Mouse (Mus musculus) megakaryocyte progenitor cell, adult 5-6 weeks (primary cell): ENCODE measurements around the gene Tiam1. TPM values are rescaled to one million over a fixed set of nuclear protein-coding genes. Genes with fewer than 3 reads are reported as not detected.

Experiments
- ATAC-seq: replicated peaks from 2 replicates; pipeline ENCODE4 v1.8.0; 2016; ENCODE audit warnings: mild to moderate bottlenecking, moderate TSS enrichment, inconsistent platforms; ENCODE audit not compliant: poor library complexity
- total RNA-seq, 2 experiments: library from RNA; stranded (forward) in 1 of 2; stranded (reverse) in 1 of 2; fragments of 157-497, 149-512 nt in 1 of 2; fragments of 200-1000 nt in 1 of 2; gene quantifications; 2 replicates each; pipeline versions ENCODE4 v1.2.3 to v1.2.4; 2015 to 2017

Gene Tiam1
- total RNA-seq, 2 experiments from 2014 or later: 58.4 to 60.8 TPM

DNA sequence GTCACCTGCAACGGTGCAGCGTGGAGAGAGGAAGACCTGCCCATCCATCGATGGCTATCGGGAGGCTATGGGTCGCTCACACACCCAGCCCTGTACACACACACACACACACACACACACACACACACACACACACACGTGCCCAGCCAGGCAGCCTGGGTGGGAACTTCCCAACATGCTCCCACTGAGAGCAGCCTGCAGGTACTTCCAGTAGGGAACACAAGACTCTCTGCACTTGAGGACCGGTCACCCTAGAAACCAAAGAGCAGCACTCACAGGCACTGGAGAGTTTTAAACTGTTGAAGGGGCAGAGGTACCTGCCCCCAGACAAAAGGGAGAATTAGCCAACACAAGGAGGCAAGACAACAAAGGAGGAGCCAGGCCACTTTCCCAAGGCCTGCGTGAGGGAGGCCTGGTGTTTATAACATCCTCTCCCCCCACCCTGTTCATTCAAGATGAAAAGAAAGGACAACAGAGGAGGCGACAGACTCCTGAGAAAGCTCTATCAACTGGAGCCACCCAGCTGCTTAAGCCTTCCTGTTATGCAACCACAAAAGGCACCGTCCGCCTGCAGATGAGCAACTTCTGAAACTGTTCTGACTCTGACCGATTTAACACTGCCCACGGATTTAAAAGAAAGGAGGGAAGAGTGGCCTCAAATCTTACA is 326.9 kb downstream of the Tiam1 start:
- peak; percentile 84 for ATAC-seq

DNA sequence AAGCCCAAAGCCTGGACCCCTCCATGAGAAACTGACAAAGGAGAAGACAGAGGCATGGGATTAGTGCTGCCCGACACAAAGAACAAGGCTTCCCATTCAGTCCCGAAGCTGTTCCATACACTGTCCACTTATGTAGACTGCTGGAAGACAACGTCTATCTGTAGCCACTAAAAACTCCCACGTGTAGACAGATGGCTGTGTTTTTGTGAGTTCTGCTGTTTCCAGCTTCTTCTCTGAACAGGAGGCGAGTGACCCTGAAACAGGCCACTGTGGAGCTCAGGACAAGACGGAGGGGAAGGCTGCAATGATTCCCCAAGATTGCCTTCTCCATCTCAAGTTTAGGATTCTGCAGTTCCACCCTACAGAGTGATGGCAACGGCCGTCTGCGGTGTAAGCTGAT is 330.0 kb downstream of the Tiam1 start:
- ATAC-seq: no peak

DNA sequence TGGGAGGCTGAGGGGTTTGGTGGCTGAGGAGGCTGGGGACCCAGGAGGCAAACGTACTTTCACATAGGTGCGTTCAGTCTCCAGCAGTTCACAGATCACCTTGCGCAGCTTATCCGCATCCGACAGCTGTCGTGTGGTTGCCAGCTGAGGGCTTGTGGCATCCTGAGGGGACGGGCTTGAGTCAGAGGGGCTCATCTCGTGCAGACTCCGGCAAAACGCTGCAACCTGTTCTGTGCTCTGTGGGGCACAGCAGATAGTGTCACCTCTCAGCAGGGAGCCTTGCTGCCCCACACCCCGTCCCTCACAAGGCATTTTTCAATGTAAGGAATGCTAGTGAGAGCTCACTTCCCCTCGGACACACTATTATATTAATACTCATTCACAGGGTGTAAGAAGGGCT is 330.7 kb downstream of the Tiam1 start:
- ATAC-seq: no peak

DNA sequence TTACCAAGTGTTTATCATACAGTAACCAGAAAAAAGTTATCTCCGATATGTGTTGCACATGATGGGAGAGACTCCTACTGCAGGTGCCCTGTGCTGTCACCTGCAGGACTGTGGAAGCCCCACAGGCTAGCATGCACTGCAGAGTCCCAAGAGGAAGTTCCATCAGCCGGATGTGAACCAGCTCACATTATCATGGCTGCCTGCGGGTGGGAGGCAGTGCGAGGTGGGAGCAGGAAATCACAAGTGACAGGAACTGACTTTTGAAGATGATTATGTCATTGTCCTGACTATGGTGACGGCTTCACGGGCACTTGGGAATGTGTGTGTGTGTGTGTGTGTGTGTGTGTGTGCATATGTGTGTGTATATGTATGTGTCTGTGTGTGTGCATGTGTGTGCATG is 333.2 kb downstream of the Tiam1 start:
- ATAC-seq: peak; percentile 51

DNA sequence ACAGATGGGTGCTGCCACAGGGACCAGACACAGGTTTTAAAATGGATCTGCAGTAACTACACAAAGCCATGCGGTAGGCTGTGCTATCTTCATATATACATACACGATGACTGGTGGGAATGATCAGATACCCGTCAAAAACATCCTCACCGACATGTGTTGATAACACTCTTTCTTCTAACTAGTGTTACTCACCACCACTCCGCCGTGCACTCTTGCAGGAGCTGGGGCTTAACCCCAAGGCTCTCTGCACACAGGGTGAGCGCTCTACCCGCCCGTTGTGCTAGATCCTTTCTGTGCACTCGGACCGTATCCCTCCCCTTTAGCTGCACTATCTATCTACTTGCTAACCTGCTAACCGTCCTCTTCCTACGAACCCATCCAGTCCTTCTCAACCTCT is 335.4 kb downstream of the Tiam1 start:
- no peak for ATAC-seq

DNA sequence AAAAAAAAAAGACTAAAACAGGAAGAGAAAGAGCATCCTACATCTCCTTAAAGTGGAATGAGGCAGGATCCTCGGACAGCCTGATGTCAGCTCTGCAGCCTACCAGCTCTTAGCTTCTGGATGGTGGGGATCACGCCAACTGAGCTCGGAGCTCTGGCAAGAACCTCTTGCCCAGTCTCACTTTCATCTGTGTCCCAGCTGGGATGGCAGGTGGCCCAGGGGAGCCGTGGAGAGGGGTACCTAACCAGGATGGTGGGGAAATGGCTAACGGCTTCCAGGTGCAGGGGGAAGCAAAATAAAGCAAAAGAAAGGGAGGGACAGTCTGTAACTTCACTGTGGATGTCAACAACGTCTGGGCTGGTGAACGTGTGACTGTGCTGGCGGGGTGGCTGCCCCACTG is 337.6 kb downstream of the Tiam1 start:
- no peak for ATAC-seq

DNA sequence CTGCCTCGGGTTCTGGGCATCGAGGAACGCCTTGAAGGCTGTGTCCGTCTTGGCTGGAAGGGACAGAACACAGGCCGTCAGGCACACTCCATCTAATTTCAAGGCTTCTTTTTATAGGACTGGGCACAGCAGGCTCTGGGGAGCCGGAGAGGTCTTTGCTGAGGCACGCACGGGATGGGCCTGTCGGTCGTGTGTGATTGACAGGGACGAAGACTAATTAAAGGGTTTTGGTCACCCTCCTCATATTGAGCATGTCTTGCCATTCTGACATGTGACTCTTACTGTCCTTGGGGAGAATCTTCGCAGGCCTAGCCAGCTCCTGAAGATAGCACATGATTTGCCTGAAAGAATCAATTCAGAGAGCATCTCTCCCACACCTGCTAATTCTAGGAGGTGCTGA is 338.4 kb downstream of the Tiam1 start:
- ATAC-seq: no peak

DNA sequence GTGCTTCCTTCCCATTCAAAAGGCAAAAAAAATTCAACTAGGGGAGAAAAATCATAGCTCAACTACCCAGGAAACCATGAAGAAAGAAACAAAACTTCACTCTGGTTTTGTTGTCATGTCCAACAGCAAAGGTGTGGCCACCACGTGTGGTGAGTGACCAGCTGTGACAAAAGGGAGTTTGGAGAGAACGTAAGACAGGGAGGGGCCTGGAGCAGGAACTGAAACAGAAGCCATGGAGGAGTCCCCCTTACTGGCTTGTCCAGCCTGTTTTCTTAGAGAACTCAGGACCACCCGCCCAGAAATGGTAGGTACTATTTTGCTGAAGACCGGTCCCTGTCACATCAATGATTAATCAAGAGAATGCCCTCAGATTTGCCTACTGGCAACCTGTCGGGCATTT is 342.1 kb downstream of the Tiam1 start:
- ATAC-seq: peak; percentile 77

DNA sequence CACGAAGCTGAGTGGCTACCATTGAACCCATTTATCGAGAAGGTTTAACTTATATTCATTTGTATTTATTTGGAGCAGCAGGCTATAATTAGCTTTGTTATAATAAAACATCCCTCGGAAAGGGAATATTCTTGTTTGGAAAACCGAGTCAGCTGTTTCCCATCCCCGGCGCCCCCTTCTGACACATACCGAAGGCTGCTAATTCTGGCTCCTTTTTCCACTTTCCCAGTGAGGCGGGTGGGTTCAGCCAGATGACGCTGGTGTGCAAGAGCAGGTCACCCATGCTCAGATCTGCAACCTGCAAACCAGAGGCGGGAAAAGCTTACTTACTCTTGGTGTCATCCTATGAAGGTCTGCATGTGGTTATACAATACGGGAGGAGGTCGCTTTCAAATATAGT is 343.8 kb downstream of the Tiam1 start:
- ATAC-seq: no peak

DNA sequence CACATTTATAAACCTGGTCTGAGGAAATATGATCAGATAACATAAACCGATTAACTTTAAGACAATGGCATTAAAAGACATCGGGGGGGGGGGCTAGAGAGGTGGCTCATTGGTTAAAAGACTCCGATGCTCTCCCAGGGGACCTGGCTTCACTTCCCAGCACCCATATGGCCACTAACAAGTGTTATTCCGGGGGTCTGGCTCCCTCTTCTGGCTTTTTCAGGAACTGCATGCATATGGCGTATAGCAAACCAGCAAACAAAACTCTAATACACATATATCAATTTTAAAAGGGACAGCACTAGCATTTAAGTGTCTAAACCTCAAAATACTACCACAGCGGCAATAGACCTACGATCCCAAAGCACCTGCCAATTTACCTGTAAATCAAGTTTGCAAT is 347.0 kb downstream of the Tiam1 start:
- 0 out of 2 replicates have a peak, but pooled peaks have one; percentile 36 for ATAC-seq

DNA sequence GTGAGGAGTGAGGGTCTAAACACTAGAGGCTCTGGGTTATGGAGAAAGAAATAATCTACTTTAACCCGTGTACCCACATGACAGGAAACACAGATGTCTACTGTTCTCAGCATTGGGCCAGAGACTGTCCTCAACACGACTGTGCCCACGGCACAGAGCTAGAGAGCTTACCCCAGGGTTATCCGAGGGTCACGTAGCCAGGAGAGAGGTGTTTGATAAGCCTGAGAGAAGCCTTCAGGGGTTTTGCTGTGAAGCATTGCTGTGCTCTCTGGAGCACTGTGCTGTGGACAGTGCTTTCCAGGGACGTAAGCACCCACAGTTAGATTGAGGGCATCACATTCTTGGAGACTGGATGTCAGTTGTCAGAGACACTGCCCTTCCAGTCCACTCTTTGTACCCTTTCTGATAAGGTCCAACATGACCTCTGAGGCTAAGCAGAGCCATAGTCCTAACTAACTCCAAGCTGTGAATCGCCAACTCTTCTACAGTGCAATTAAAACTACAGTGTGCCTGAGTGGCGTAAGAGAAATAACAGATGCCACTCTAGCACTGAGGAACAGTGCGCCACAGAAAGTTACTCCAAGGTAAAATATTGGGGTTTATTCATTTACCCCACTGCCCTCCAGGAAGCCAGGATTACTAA is 353.7 kb downstream of the Tiam1 start:
- no peak for ATAC-seq

DNA sequence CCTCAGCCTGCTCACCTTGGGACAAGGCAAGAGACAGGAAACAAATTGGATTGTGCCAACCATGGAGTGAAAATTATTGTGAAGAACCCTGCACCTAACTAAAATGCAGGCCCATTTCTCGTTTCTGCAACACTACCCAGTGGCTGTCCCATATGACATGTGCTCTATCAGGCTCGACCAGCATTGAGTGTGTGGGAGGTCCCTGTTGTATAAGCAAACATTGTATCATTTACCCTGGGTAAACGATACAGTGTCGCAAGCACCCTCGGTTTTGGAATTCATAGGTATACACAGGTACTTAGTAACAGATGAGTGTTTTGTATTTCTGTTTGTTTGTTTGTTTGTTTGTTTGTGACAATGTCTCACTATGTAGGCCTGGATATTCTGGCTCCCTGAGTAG is 357.8 kb downstream of the Tiam1 start:
- ATAC-seq: no peak

DNA sequence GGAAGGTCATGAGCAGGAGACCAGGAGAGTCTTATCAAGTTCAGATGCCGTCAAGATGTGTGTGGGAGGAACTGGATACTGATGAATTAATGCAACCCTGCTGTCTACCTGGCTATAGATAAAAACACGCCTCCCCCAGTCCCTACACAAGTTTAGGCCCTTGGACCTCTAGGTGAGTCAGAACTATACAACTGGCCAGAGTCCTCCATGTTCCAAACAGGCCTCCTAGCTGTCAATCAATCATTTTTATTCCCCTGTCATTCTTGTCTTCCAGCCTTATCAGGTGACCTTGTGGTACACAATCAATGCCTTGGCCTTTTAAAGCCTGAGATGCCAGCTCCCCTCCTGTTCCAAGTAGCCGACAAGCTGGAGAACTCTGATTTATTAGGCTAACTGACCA is 363.9 kb downstream of the Tiam1 start:
- no peak for ATAC-seq

DNA sequence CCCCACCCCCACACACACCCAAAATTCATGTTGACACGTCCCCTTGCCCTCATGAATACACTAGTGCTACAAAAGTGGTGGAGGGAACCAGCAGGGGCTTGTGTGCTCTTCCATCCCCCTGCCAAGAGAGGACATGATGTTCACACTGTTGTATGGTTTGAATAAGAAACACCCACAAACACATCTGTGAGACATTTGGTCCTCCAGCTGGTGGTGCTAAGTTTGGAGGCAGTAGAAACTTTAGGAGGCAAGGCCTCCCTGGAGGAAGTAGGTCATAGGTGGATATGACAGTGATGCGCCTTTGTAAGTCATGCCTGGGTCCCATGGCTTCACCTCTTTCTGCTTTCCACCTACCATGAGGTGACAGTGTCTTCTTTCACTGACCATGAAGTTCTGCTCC is 366.1 kb downstream of the Tiam1 start:
- no peak for ATAC-seq

DNA sequence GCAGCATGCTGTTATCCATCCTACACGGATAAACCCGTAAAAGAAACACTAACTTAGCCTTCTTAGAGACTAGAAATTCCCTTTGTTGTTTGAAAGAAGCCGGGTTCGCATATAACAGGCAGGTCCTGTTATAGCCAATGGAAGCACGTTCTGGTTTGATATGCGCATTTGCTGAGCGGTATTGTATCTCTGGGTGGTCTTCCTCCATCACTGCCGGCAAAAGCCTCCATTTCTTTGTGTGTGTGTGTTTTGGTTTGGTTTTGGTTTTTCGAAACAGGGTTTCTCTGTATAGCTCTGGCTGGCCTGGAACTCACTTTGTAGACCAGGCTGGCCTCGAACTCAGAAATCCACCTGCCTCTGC is 369.0 kb downstream of the Tiam1 start:
- ATAC-seq: no peak

DNA sequence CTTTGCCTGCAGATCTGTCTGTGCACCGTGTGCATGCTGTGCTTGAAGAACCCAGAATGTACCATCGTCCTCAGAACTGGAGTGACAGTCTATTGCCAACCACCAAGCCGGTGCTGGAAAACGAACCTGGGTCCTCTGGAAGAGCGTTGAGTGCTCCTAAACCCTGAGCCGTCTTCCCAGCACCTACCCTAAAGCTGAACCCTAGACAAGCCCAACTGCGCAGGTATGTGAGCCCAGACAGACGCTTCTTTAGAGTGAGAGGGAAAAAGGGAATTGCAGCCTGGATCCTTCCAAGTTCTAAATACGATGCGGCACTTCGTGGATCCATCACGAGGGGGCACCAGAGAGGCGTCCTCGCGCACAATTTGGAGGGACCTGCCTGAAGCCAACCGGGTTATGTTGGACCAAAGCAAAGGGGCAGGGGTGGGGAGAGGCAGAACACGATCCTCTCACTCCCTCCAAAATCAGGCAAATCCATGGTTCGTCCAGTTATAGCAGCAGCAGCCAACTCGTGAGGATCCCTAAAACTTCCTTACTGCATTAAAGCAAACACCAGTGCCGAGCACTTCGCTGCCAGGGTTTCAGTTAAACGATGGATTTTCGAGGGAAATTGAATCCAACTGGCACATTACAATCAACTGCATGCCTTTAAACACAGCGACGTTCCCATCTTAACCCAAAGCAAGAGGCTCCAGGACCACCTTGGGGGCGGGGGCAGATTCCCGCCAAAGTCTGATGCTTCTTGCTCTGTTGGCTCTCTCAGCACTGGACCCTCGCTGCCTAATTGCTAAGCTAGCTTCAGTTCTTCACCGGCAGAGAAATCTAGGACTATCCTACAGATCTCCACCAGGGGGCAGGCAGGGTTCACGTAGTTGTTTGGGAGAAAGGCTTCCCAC is 369.7 kb downstream of the Tiam1 start:
- ATAC-seq: peak; percentile 92

DNA sequence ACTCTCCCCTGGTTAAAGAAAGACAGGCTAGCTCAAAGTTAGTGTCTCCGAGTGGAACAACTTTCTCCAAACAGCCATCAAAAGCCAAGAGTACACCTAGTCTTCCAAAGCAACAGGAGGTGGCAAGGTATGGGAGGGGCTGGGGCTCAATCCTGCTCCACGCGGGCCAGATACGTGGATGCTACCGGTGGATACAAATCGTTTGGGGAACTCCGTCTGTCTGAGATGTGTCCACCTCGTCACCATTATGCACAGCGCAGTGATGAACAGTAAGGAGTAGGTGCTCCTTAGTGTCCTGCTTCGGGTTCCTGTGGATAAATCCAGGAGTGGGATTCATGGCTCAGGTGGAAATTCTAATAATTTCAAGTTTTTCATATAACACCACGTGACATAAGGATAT is 377.6 kb downstream of the Tiam1 start:
- no peak for ATAC-seq

DNA sequence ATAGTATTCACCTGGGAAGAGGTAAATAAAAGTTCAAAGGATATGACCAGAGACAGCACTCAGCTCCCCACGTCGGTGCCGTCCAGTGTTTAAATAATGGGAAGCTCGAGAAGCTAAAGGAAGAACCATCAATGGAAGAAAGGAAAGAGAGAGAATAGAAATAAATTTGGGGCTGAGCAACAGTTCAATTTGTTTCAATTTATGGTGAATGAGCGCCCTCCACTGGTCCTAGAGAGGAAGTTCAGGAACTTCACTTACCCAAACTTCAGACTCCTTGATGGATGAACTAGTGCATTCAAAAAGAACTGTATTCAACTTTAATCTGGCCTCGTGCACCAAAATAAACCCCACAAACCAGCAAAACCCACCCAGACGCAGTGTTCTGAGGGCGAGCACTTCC is 378.1 kb downstream of the Tiam1 start:
- ATAC-seq: peak; percentile 82

DNA sequence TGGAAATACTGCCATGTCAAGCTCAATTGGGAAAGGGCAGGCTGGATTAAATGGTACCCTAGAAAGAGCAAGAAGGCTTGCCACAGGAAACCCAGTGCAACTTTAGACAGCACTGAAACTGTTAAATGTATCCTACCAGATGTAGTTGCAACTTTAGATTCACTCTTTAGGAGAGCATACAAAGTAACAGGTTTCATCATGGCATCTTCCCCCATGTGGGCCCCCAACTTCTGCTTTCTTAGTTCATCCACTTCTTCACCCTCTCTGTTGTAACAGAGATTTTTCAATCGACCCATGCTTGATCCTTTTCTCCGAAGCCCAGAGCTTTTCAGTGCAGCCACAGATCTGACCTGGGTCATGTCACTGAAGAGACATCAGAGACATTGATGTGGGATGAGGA is 379.8 kb downstream of the Tiam1 start:
- peak; percentile 87 for ATAC-seq

DNA sequence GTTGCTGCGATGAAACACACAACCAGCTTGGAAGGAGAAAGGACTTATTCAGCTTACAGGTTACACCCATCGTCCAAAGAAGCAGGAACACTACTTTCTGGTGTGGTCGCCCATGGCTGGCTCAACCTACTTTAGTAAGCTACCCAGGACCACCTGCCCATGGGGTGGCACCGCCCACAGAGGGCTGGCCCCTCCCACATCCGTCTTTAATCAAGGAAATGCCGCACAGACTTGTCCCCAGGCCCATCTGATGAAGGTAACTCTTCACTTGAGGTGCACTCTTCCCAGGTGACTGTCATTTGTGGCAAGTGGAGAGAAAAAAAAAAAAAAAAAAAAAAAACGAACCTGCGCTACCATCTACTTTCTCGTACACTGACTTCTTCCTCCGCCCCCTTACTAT is 381.0 kb downstream of the Tiam1 start:
- ATAC-seq: no peak

DNA sequence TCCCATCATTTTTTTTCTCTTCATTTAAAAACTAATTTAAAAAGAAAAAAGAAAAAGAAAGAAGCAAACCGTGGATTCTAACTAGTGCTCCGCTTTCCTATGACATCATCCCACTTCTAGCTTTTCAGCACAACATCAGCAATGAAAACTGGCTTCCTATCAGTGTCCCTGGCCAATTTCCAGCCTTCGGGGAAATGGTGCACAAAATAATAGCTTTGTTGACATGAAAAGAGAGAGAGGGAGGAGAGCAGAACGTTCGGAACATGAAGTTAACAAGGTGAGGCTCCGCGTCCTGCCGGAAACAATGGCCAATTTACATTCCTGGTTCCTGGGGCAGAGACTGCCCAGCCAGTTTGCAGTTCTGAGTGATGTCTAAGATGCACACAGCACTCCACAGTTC is 381.5 kb downstream of the Tiam1 start:
- no peak for ATAC-seq

DNA sequence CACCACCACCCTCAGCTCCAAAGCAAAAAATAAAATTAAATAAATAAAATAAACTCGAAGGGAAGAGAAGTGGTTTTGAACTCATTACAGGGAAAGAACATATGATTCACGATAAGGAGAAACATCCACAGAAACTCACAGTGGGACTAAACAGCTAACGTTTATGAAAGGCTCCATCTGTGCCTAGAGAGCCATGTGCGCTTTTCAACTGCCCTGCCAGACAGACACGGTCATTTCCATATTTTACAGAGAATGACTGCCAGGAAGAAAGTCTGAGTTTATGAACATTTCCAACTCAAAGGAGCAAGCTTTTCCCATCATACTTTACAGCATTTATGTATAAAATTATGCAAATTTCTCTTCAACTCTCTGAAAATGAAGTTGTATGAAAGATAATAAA is 386.2 kb downstream of the Tiam1 start:
- no peak for ATAC-seq
